Mouse (Mus musculus) gastrocnemius, postnatal 25 days (tissue): ENCODE measurements around the gene Gm5565. TPM values are rescaled to one million over a fixed set of nuclear protein-coding genes. Genes with fewer than 3 reads are reported as not detected.
"Not testable (repeated sequence)": the region's sequence is repeated elsewhere in the genome, so short reads cannot be mapped to it uniquely, and the experiment has no call there.

Source experiments
- DNase-seq: peaks from one replicate; pipeline ENCODE4 v3.0.0; 2022
- long read RNA-seq, 2 experiments: library from polyadenylated mRNA; stranded (forward); transcript quantifications; one replicate each; pipeline ENCODE4 v2.0.0; 2021
- total RNA-seq, 2 experiments: library from RNA; stranded (reverse); gene quantifications; 1 replicate in 1 of 2; 2 replicates in 1 of 2; pipeline ENCODE4 v1.2.3; 2021

The Gm5565 gene
- total RNA-seq, result not detected
- long read RNA-seq, experiment 1, result 0 reads
- long read RNA-seq, experiment 2, result 0 reads

DNA sequence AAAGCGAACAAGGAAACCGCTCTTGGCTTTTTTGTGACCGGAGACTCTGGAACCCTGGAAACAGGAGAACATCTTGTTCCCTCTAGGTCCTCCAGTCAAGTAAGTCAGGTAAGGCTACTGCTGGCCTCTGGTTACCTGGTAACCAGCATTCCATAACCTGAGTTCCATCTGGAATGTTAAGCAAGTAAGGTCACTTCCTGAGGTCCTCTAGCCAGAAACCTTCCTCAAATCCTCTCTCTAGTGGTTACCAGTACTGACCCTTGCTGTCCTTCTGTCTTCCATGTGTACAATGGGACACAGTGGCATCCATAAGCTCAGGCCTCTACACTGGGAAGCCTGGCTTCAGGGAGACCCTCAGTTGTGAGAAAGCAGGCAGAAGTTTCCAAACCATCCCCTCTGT is at the start of gene Gm5565:
TSS of gene Gm5565 (minus strand) at position 101 of the 400 bp plus-strand sequence.
- not testable (repeated sequence) for DNase-seq

DNA sequence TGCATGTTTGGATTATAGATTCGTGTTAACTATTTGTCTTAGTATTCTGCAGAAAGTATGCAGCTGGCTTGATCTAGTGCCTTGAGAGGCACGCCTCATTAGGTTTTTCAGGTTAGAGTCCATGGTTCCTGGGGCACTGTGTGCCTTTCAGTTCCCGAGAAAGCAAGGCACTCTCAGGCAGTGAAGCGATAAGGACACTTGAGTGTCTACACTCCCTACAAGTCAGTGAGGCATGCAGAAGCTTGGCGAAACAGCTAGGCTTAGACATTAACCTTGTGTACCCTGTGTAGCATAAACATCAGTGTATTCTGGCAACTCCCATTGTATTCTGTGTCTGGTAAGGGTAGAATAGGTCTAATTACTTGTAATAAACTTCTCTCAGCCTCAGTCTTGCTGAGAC is 45.2 kb upstream of the Gm5565 start:
- DNase-seq, result no peak

DNA sequence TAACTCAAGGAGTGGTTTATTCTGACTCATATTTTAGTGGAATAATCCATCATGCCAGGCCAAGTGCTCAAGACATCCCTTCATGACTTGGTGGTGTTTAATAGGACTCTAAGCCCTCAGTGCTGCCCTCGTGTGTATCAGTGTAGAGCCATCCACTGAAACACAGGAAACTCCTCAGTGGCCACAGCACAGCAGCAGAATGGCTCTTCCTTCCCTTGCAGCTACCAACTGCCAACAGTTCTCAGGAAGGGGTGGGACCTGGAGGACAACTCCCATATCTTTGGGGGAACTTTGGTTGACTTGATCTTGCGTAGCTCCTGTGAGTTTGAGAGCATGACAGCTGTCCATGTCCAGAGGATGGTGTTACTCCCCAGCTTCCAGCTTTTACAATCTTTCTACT is 43.6 kb upstream of the Gm5565 start:
- DNase-seq, result no peak

DNA sequence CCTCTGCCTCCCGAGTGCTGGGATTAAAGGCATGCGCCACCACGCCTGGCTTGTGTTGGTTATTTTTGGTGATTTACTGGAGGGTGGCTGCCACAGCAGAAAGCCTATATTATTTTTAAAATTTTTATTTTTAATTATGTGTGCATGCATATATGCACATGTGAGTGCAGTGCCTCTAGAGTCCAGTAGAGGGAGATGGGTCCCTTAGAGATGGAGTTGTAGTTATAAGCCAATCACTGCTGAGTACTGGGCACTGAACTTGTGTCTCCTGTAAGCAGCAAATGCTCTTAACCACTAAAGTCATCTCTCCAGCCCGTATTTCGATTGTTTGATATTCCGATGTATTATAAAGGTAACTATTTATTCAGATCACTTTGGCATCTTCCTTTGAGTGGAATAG is 40.2 kb upstream of the Gm5565 start:
- DNase-seq, result no peak

DNA sequence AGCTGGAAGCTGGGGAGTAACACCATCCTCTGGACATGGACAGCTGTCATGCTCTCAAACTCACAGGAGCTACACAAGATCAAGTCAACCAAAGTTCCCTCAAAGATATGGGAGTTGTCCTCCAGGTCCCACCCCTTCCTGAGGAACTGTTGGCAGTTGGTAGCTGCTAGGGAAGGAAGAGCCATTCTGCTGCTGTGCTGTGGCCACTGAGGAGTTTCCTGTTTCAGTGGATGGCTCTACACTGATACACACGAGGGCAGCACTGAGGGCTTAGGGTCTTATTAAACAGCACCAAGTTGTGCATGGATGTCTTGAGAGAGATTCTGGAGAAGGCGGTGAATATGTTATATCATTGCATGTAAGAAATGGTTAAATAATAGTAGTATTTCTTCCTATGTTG is 39.2 kb upstream of the Gm5565 start:
- no peak for DNase-seq

DNA sequence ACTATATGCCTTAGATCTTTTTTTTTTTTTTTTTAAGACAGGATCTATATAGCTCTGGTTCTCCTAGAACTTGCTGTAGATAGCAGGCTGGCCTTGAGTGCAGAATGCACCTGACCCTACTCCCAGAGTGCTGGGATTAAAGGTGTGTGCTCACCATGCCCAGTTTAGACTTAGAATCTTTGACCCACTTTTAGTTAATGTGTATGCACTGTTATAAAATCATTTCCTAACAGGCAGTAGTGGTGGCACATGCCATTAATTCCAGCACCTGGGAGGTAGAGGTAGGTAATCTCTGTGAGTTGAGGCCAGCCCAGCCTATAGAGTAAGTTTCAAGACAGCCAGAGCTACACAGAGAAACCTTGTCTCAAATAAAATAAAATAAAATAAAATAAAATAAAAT is 38.7 kb upstream of the Gm5565 start:
- DNase-seq, result no peak

DNA sequence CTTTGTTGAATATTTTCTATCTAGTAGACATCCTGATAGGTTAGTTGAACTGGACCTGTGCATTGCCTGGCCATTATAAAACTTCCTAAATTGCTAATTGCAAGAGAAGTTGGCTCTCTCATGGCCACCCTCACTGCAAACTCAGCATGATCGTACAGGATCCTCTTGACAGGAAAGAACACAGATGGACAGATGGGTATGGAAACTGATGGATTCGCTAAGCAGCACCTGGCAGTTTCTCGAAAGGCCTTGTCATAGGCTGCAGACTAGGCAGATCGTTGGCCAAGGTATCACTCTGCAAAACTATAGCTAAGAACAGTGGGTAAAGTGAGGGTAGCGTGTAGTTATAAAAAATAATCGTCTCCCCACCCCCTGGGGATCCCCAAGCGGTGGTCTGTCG is 33.0 kb upstream of the Gm5565 start:
- no peak for DNase-seq

DNA sequence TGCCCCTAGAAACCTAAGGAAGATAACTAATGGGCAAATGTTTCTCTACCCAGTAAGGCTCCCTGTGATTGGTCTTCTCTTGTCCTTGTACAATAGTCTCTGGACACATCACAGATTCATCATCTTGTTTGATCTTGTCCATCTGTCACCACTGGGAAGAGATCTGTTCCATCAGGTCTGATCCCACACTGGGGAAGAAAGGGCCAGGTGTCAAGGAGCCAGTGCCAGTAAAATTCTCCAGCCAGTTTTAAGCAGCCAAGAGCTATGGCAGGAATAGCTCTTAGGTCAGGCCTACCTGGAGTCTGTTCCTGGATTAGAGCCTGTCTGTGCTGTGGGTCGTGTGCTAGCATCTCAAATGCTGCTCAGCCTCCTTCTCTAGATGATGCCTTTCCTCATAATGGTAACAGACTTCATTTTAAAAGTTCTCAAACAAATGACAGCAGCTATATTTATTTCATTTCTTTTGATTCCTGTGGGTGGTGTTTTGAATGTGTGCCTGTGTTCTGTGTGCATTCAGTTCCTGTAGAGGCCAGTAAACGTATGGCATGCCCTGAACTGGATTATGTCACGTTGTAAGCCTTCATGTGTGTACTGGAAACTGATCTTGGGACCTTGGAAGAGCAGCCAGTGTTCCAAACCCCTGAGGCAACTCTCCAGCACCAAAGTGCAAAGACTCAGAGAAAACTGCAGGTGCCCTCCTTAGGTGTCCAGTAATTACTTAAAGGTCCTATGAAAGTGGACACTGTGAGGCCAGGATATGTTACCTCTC is 30.3 kb upstream of the Gm5565 start:
- DNase-seq, result no peak

DNA sequence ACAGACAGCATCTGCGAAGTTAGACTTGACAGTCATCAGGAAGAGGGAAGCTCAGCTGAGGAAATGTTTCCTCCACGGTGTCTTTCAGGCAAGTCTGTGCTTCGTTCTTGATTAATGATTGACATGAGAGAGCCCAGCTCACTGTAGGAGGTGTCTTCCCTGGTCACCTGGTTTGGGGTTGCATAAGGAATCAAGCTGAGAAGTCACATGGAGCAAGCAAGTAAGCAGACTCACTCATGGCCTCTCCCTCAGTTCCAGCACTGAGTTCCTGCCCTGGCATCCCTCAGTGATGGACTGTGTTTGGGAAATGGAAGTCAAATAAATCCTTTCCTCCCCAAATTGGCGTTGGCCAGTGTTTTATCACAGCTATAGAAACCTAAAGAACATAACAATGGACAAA is 29.8 kb upstream of the Gm5565 start:
- no peak for DNase-seq

DNA sequence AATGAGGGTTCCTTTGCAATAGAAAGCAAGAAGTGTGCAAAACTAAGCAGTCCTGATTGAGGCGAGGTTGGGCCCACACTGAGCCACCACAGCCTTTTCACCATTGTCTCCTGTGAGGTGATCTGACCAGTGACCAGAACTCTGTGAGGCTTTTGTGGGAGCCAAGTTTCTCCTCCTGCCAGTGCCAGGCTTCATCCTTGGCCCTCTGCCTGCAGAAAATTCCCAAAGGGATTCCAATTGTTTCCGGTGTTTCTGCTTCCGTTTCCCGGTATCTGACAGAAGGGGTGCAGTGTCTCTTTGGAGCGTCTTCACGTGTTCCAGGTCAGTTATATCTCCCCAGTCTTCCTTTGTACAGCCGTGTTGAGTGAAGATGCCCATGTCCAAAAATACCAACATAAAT is 28.4 kb upstream of the Gm5565 start:
- no peak for DNase-seq

DNA sequence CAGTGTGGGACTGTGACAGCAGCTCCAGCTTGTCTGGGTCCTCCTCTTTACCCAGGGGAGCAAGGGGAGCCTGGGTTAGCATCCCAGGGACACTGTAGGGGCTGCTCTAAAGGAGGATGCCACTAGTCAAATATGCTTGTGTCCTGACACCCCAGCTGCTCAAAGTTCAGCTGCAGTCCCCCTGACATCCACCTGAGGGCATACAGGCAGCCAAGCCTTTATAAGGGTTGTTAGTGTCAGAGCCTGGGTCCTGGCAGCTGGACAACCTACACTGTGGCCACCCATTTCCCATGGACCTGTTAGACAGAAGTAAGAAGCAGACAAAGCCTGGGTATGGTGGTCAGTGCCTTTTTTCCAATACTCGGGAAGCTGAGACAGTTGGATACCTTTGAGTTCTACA is 27.8 kb upstream of the Gm5565 start:
- no peak for DNase-seq

DNA sequence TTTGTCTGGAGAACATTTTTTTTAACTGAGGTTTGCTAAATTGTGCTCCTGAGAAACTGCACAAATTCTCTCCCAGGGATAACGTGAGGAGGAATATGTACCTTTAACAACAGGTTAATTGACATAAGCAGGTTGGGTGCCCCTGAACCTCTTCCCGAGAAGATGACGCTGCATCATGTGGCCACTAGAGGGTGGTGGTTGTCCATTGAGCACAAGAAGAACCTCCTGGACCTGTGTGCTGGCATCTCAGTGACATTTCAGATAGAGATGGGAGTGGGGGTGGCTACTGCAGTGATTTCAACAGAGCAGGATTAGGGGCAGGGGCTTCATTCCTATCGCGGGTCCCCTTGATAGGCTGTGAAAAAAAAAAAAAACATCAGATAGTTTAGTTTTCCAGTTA is 27.1 kb upstream of the Gm5565 start:
- peak; percentile 12 for DNase-seq

DNA sequence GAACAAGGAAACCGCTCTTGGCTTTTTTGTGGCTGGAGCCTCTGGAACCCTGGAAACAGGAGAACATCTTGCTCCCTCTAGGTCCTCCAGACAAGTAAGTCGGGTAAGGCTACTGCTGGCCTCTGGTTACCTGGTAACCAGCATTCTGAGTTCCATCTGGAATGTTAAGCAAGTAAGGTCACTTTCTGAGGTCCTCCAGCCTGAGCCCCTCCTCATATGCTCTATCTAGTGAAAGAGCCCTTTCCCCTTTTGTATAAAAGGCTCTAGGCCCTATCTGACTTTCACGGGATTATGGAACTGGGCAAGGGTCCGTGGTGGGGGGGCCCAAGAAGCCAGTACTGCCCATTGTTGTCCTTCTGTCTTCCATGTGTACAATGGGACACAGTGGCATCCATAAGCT is 24.9 kb upstream of the Gm5565 start, which contains the start of gene 1700001J03Rik:
TSS of gene 1700001J03Rik (minus strand) at position 101 of the 400 bp plus-strand sequence.
- DNase-seq, result not testable (repeated sequence)

DNA sequence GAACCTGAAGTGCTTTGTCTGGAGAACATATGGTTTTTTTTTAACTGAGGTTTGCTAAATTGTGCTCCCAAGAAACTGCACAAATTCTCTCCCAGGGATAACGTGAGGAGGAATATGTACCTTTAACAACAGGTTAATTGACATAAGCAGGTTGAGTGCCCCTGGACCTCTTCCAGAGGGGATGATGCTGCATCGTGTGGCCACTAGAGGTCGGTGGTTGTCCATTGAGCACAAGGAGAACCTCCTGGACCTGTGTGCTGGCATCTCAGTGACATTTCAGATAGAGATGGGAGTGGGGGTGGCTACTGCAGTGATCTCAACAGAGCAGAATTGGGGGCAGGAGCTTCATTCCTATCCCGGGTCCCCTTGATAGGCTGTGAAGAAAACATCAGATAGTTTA is 12.4 kb upstream of the Gm5565 start:
- not testable (repeated sequence) for DNase-seq

DNA sequence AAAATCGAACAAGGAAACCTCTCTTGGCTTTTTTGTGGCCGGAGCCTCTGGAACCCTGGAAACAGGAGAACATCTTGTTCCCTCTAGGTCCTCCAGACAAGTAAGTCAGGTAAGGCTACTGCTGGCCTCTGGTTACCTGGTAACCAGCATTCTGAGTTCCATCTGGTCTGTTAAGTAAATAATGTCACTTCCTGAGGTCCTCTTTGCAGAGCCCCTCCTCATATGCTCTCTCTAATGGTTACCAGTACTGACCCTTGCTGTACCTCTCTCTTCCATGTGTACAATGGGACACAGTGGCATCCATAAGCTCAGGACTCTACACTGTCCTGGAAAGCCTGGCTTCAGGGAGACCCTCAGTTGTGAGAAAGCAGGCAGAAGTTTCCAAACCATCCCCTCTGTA is 10.3 kb upstream of the Gm5565 start, which contains the start of gene Gm6309:
TSS of gene Gm6309 (minus strand) at position 101 of the 400 bp plus-strand sequence.
- not testable (repeated sequence) for DNase-seq

DNA sequence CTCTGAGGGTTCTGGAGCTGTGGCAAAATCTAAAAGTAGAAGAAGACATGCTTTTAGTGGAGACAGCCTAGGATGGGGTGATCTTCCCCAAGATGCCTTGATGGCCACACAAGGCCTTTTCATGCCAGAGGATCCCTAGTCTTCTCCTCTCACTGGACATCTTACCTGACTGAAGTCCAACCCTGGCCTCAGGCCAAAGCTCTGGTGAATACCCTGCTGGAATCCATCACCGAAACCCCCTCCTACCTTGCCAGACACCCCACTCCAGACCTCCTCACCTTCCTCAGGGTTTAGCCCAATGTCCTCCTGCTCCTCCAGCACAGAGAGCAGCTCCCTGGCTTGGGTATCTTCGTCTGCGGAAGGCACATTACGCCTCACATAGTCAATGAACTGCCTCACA is 2.0 kb downstream of the Gm5565 start:
- not testable (repeated sequence) for DNase-seq

DNA sequence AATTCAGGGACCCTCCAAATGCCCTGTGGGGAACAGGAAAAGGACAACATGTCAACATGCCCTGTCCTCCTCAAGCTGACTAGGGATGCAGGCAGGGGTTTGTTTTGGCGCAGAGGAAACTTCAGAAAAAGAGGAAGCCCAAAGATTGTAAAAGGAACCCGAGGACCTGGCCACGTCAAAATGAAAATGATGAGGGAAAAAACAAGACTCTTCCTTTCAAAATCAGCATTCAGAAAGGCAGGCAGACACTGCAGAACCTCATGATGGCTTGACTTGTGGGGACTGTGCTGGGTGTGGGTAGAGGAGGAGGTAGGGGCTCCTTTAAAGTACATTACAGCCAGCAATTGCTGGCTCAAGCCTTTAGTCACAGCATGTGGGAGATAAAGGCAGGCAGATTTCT is 9.9 kb downstream of the Gm5565 start:
- no peak for DNase-seq

DNA sequence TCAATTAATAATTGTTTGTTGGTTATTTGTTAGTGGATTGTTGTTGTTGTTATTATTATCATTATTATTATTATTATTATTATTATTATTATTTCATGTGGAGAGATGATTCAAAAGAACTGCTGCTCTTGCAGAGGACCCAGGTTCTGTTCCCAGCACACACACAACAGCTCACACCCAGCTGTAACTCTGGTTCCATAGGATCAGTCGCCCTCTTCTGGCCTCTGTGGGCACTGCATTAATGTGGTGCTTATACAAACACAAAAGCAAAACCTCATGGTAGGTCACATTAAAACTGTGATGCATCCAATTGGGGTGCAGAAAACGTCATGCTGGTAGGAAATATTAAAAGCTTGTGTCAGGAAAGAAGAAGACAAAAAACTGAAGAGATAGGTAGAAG is 12.4 kb downstream of the Gm5565 start:
- DNase-seq, result no peak

Other genes with a start within 250 kb of the Gm5565 start
- gene Cyp3a25, start 150.9 kb downstream of the Gm5565 start, total RNA-seq, result not detected
- not detected for gene Cyp3a59, start 81.3 kb downstream of the Gm5565 start, total RNA-seq
- gene Gm6309, start 10.2 kb upstream of the Gm5565 start, total RNA-seq, result not detected
- 1 to 10 TPM; 1.3 to 1.4 TPM for gene 1700001J03Rik, start 24.8 kb upstream of the Gm5565 start, total RNA-seq
- 10 to 100 TPM; 31.6 to 40.1 TPM for gene Rnf6, start 61.0 kb upstream of the Gm5565 start, total RNA-seq
- 10 to 100 TPM; 15.1 to 15.5 TPM for gene Cdk8, start 70.7 kb upstream of the Gm5565 start, total RNA-seq
- under 1 TPM; 0.77 to 0.99 TPM for gene Wasf3, start 224.4 kb upstream of the Gm5565 start, total RNA-seq